Comparison of ENCODE assay signal across 9 mouse cellular contexts in the genomic region with DNA sequence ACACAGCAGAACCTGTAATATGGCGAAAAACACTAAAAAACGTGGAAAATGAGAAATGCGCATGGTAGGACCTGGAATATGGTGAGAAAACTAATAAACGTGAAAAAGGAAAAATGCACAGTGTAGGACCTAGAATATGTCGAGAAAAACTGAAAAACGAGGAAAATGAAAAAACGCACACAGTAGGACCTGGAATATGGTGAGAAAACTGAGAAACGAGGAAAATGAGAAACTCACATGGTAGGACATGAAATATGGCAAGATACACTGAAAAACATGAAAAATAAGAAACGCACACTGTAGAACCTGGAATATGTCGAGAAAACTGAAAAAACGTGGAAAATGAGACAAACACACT.
DNase-seq lines count a peak whose midpoint lies in the region; ATAC-seq and TF ChIP-seq lines count a peak whose summit lies in the region.
"Had no signal": no experiment of that assay in that cellular context is flagged by ENCODE, and none has a peak within 500 bp of the region (broad histone marks: within the 10 kb centered on the region; RNA-seq: fewer than 3 reads in every experiment).

No protein-coding gene starts in this region.

- H3K4me3 ChIP-seq in intestine, embryonic 14.5 days (ENCODE audit: low read depth, low read length): no peak overlapping the region
- H3K4me3 ChIP-seq in intestine, embryonic 15.5 days (replicated peaks): no peak overlapping the region
- no peak overlapping the region for H3K4me3 ChIP-seq in embryonic fibroblast, embryonic 13.5 days (ENCODE audit: insufficient read depth, low read length)
- no peak overlapping the region for H3K4me3 ChIP-seq in midbrain, embryonic 14.5 days (replicated peaks; ENCODE audit: low read depth, low read length)
- H3K4me3 ChIP-seq: myocyte had no signal

- no peak overlapping the region for H3K9ac ChIP-seq in intestine, embryonic 14.5 days (ENCODE audit: low read length)
- no peak overlapping the region for H3K9ac ChIP-seq in intestine, embryonic 15.5 days
- H3K9ac ChIP-seq in midbrain, embryonic 14.5 days (replicated peaks; ENCODE audit: low read length): no peak overlapping the region

- 0 out of 2 replicates have a peak, but pooled peaks have one; percentile 11 for TF ChIP-seq POLR2A in embryonic fibroblast, embryonic 13.5 days (IDR thresholded peaks at IDR 0.05; ENCODE audit: low read depth, low read length)

- no peaks in the 10 kb centered on the region for H3K27me3 ChIP-seq in intestine, embryonic 14.5 days (replicated peaks; ENCODE audit: control insufficient read depth, insufficient read depth, low read length)
- H3K27me3 ChIP-seq in intestine, embryonic 15.5 days (replicated peaks): no peaks in the 10 kb centered on the region
- H3K27me3 ChIP-seq in midbrain, embryonic 14.5 days (ENCODE audit: control insufficient read depth, insufficient read depth, low read length): no peaks in the 10 kb centered on the region

- H3K36me3 ChIP-seq in intestine, embryonic 14.5 days (ENCODE audit: control insufficient read depth, insufficient read depth, low read length): no peaks in the 10 kb centered on the region
- H3K36me3 ChIP-seq in intestine, embryonic 15.5 days: no peaks in the 10 kb centered on the region
- H3K36me3 ChIP-seq in midbrain, embryonic 14.5 days (ENCODE audit: control insufficient read depth, insufficient read depth, low read length): no peaks in the 10 kb centered on the region

- H3K9me3 ChIP-seq in intestine, embryonic 14.5 days (ENCODE audit: control insufficient read depth, low read length): peaks cover 27% of the 10 kb centered on the region
- 0 out of 2 replicates have a peak, but pooled peaks cover 4% of the 10 kb centered on the region for H3K9me3 ChIP-seq in intestine, embryonic 15.5 days
- H3K9me3 ChIP-seq in midbrain, embryonic 14.5 days (ENCODE audit: control insufficient read depth, low read length): peaks cover 37% of the 10 kb centered on the region

- H3K4me2 ChIP-seq in intestine, embryonic 14.5 days (ENCODE audit: low read length): no peak overlapping the region
- H3K4me2 ChIP-seq in intestine, embryonic 15.5 days (replicated peaks): no peak overlapping the region
- H3K4me2 ChIP-seq in midbrain, embryonic 14.5 days (ENCODE audit: low read length): no peak overlapping the region

- DNase-seq in intestine, embryonic 14.5 days (ENCODE audit: low spot score): no peak
- DNase-seq in MN1 (ENCODE audit: low spot score): peak; percentile 14
- DNase-seq in midbrain, embryonic 14.5 days: peak; percentile 0
- no peak for DNase-seq in spleen, postnatal 4 days (ENCODE audit: low spot score in 2 of 2)
- DNase-seq in left cerebral cortex, postnatal 10 days (ENCODE audit: extremely low spot score in 1 of 2, low spot score in 2 of 2): no peak
- DNase-seq in gastrocnemius, postnatal 36 days: no peak

- 82% methylated on average over 11 of the region's 11 CpGs for WGBS in intestine, embryonic 14.5 days
- 73% methylated on average over 11 of the region's 11 CpGs for WGBS in intestine, embryonic 15.5 days
- 86% methylated on average over 11 of the region's 11 CpGs for WGBS in midbrain, embryonic 14.5 days

- H3K4me1 ChIP-seq in intestine, embryonic 14.5 days (replicated peaks; ENCODE audit: control insufficient read depth, insufficient read depth, low read length): no peaks in the 10 kb centered on the region
- H3K4me1 ChIP-seq in intestine, embryonic 15.5 days (replicated peaks): no peaks in the 10 kb centered on the region
- H3K4me1 ChIP-seq in embryonic fibroblast, embryonic 13.5 days (ENCODE audit: control insufficient read depth, insufficient read depth, low read length): no peaks in the 10 kb centered on the region
- no peaks in the 10 kb centered on the region for H3K4me1 ChIP-seq in midbrain, embryonic 14.5 days (ENCODE audit: control insufficient read depth, insufficient read depth, low read length)

- peak; percentile 11; the same call in 1 of the 2 replicates for TF ChIP-seq CTCF in embryonic fibroblast, embryonic 13.5 days (IDR thresholded peaks at IDR 0.05; ENCODE audit: borderline replicate concordance, insufficient read depth, low read length)

- no peak overlapping the region for H3K27ac ChIP-seq in intestine, embryonic 14.5 days (ENCODE audit: low read depth)
- no peak overlapping the region for H3K27ac ChIP-seq in intestine, embryonic 15.5 days
- H3K27ac ChIP-seq in embryonic fibroblast, embryonic 13.5 days (ENCODE audit: insufficient read depth, low read length): no peak overlapping the region
- no peak overlapping the region for H3K27ac ChIP-seq in midbrain, embryonic 14.5 days (replicated peaks; ENCODE audit: low read depth, low read length)

- 0 out of 2 replicates have a peak, but pooled peaks have one; percentile 21 for ATAC-seq in intestine, embryonic 14.5 days (replicated peaks; ENCODE audit: low FRiP score, low TSS enrichment, low read depth)
- no peak for ATAC-seq in intestine, embryonic 15.5 days
- ATAC-seq in midbrain, embryonic 14.5 days (ENCODE audit: low FRiP score, low TSS enrichment): peak; percentile 4; the same call in 1 of the 2 replicates

- intact Hi-C loops in left cerebral cortex, postnatal 10 days (cut with DNase I): no loop called here
- intact Hi-C loops in gastrocnemius, postnatal 36 days (cut with DNase I): no loop called here

Comparison
In these comparisons a context has a peak if more than half of its experiments do, and no peak if none do; other contexts are left out.
1. DNase-seq: peak in MN1 (single experiment) and midbrain, embryonic 14.5 days (single experiment); none in intestine, embryonic 14.5 days (single experiment), spleen, postnatal 4 days (0 of 2), left cerebral cortex, postnatal 10 days (0 of 2) and gastrocnemius, postnatal 36 days (0 of 2).